Mouse (Mus musculus) kidney, embryonic 16.5 days (tissue): ENCODE data around the gene Lce1k. TPM values are rescaled to one million over a fixed set of nuclear protein-coding genes. Genes with fewer than 3 reads are reported as not detected.
"Not testable (repeated sequence)": the region's sequence is repeated elsewhere in the genome, so short reads cannot be mapped to it uniquely, and the experiment has no call there.

Experiments used
- ATAC-seq: fragments of 200-750 bp; cut with Nextera tagmentation; 2 replicates; pipeline ENCODE4 v1.8.0; 2017; ENCODE audit warnings: moderate TSS enrichment; ENCODE audit not compliant: low FRiP score, low TSS enrichment
- H3K27ac ChIP-seq: fragments of 300-500 bp; sonication (generic); 2 replicates; pipeline ENCODE4 v1.5.1; 2014; ENCODE audit warnings: low read length
- H3K27me3 ChIP-seq: fragments of 300-500 bp; sonication (generic); 2 replicates; pipeline ENCODE4 v1.6.1; 2014; ENCODE audit warnings: low read length, control low read depth, mixed read lengths; ENCODE audit not compliant: insufficient read depth
- H3K36me3 ChIP-seq: fragments of 300-500 bp; sonication (generic); 2 replicates; pipeline ENCODE4 v1.6.1; 2014; ENCODE audit warnings: low read length, control low read depth, mixed read lengths; ENCODE audit not compliant: insufficient read depth
- H3K4me1 ChIP-seq: fragments of 300-500 bp; sonication (generic); 2 replicates; pipeline ENCODE4 v1.6.1; 2014; ENCODE audit warnings: low read length, control low read depth, mixed read lengths; ENCODE audit not compliant: insufficient read depth
- H3K4me2 ChIP-seq: fragments of 300-500 bp; sonication (generic); replicated peaks from 2 replicates; pipeline ENCODE4 v1.6.1; 2014; ENCODE audit warnings: low read depth, low read length
- H3K4me3 ChIP-seq: fragments of 300-500 bp; sonication (generic); 2 replicates; pipeline ENCODE4 v1.5.1; 2014; ENCODE audit warnings: mild to moderate bottlenecking, low read length
- H3K9ac ChIP-seq: fragments of 300-500 bp; sonication (generic); replicated peaks from 2 replicates; pipeline ENCODE4 v1.6.1; 2014; ENCODE audit warnings: low read length
- H3K9me3 ChIP-seq: fragments of 300-500 bp; sonication (generic); 2 replicates; pipeline ENCODE4 v1.6.1; 2016; ENCODE audit warnings: low read length, control low read depth
- WGBS: fragments of 180-500 bp; shearing (Covaris S2); extraction: QIAGEN DNeasy Blood & Tissue Kit; methylation state at CpG from one replicate; pipeline ENCODE4 v1.1.7; 2014; 5-methylcytosine and 5-hydroxymethylcytosine counted together
- polyA plus RNA-seq: library from polyadenylated mRNA; unstranded; fragments of >200 nt; fragmentation: Nextera tagmentation; extraction: Ambion mirVana; gene quantifications from 2 replicates; pipeline ENCODE4 v1.2.1, GENCODE M21; 2015

Lce1k gene
- not detected in 2 replicates for polyA plus RNA-seq

GRCm38 (mm10) chr3:92807791-92808190 is at the start of gene Lce1k:
Gene Lce1k, minus strand, starts transcription at chr3:92807891.
- ATAC-seq: no peak
- no peak within 1 kb of the TSS for H3K9ac ChIP-seq
- no peaks in the 10 kb centered on the region for H3K9me3 ChIP-seq
- no peaks in the 10 kb centered on the region for H3K36me3 ChIP-seq
- no peak within 1 kb of the TSS for H3K4me2 ChIP-seq
- H3K4me1 ChIP-seq: no peaks in the 10 kb centered on the region
- H3K27ac ChIP-seq: no peak within 1 kb of the TSS
- no peaks in the 10 kb centered on the region for H3K27me3 ChIP-seq
- no peak within 1 kb of the TSS for H3K4me3 ChIP-seq

- no peak within 1 kb of the TSS for H3K9ac ChIP-seq
- no peaks in the 10 kb centered on the region for H3K9me3 ChIP-seq
- WGBS: 81% methylated on average over 3 of the region's 3 CpGs
- no peak within 1 kb of the TSS for H3K4me2 ChIP-seq
- no peaks in the 10 kb centered on the region for H3K4me1 ChIP-seq
- H3K27ac ChIP-seq: no peak within 1 kb of the TSS
- no peak within 1 kb of the TSS for H3K4me3 ChIP-seq
- no peaks in the 10 kb centered on the region for H3K27me3 ChIP-seq
- no peak for ATAC-seq
- no peaks in the 10 kb centered on the region for H3K36me3 ChIP-seq
Measured at GRCm38 (mm10) chr3:92851186-92851585, 43.5 kb upstream of the Lce1k start, which contains the start of gene Lce1l. Gene Lce1l, minus strand, starts transcription at chr3:92851286.

- 39% methylated on average over 1 of the region's 1 CpGs for WGBS
- no peak for ATAC-seq
- Histone ChIP-seq H3K4me3 (no peak within 1 kb of the TSS), H3K27me3 (no peaks in the 10 kb centered on the region), H3K4me1 (no peaks in the 10 kb centered on the region), H3K36me3 (no peaks in the 10 kb centered on the region), H3K4me2 (no peak within 1 kb of the TSS), H3K9ac (no peak within 1 kb of the TSS), H3K27ac (no peak within 1 kb of the TSS), H3K9me3 (no peaks in the 10 kb centered on the region)
Measured at GRCm38 (mm10) chr3:92827108-92827507, 19.4 kb upstream of the Lce1k start, which contains the start of gene Kprp. Gene Kprp, minus strand, starts transcription at chr3:92827247.

- WGBS: 42% methylated on average over 1 of the region's 1 CpGs
- no peak overlapping the region for H3K27ac ChIP-seq
- H3K4me3 ChIP-seq: no peak overlapping the region
- H3K9me3 ChIP-seq: no peaks in the 10 kb centered on the region
- ATAC-seq: no peak
- no peaks in the 10 kb centered on the region for H3K4me1 ChIP-seq
- H3K9ac ChIP-seq: no peak overlapping the region
- H3K27me3 ChIP-seq: no peaks in the 10 kb centered on the region
- no peak overlapping the region for H3K4me2 ChIP-seq
- H3K36me3 ChIP-seq: no peaks in the 10 kb centered on the region
Measured at GRCm38 (mm10) chr3:92825808-92826207, 18.1 kb upstream of the Lce1k start.

- H3K4me1 ChIP-seq, H3K27me3 ChIP-seq, ATAC-seq, H3K4me2 ChIP-seq, H3K9ac ChIP-seq, H3K9me3 ChIP-seq, H3K4me3 ChIP-seq, H3K27ac ChIP-seq, H3K36me3 ChIP-seq: not testable (repeated sequence)
- WGBS: 87% methylated on average over 2 of the region's 2 CpGs
Measured at GRCm38 (mm10) chr3:92816036-92816435, 8.3 kb upstream of the Lce1k start.

GRCm38 (mm10) chr3:92815581-92815980 is 7.9 kb upstream of the Lce1k start:
- no peak overlapping the region for H3K9ac ChIP-seq
- no peak for ATAC-seq
- H3K36me3 ChIP-seq: no peaks in the 10 kb centered on the region
- no peak overlapping the region for H3K27ac ChIP-seq
- no peaks in the 10 kb centered on the region for H3K9me3 ChIP-seq
- 91% methylated on average over 3 of the region's 3 CpGs for WGBS
- no peaks in the 10 kb centered on the region for H3K4me1 ChIP-seq
- no peak overlapping the region for H3K4me3 ChIP-seq
- H3K4me2 ChIP-seq: no peak overlapping the region
- no peaks in the 10 kb centered on the region for H3K27me3 ChIP-seq

GRCm38 (mm10) chr3:92790414-92790813 is 17.3 kb downstream of the Lce1k start, which contains the start of gene Lce1j:
Gene Lce1j, minus strand, starts transcription at chr3:92790514.
- 91% methylated on average over 1 of the region's 1 CpGs for WGBS
- ATAC-seq: no peak
- no peaks in the 10 kb centered on the region for H3K36me3 ChIP-seq
- no peak within 1 kb of the TSS for H3K4me2 ChIP-seq
- no peak within 1 kb of the TSS for H3K4me3 ChIP-seq
- H3K9me3 ChIP-seq: no peaks in the 10 kb centered on the region
- H3K27me3 ChIP-seq: no peaks in the 10 kb centered on the region
- no peak within 1 kb of the TSS for H3K9ac ChIP-seq
- no peak within 1 kb of the TSS for H3K27ac ChIP-seq
- no peaks in the 10 kb centered on the region for H3K4me1 ChIP-seq

GRCm38 (mm10) chr3:92778799-92779198 is 28.9 kb downstream of the Lce1k start, which contains the start of gene Lce1i:
Gene Lce1i, minus strand, starts transcription at chr3:92778899.
- Histone ChIP-seq H3K9ac (no peak within 1 kb of the TSS), H3K27me3 (no peaks in the 10 kb centered on the region), H3K9me3 (no peaks in the 10 kb centered on the region), H3K4me2 (no peak within 1 kb of the TSS), H3K36me3 (no peaks in the 10 kb centered on the region), H3K4me1 (no peaks in the 10 kb centered on the region), H3K4me3 (no peak within 1 kb of the TSS), H3K27ac (no peak within 1 kb of the TSS)
- 86% methylated on average over 1 of the region's 1 CpGs for whole genome bisulfite sequencing
- no peak for ATAC-seq

GRCm38 (mm10) chr3:92771573-92771972 is 36.1 kb downstream of the Lce1k start:
- Histone ChIP-seq H3K9me3 (no peaks in the 10 kb centered on the region), H3K36me3 (no peaks in the 10 kb centered on the region), H3K4me2 (no peak overlapping the region), H3K4me1 (no peaks in the 10 kb centered on the region), H3K27ac (no peak overlapping the region), H3K4me3 (no peak overlapping the region), H3K9ac (no peak overlapping the region), H3K27me3 (no peaks in the 10 kb centered on the region)
- WGBS: 26% methylated on average over 3 of the region's 3 CpGs
- ATAC-seq: no peak

- Histone ChIP-seq H3K27me3 (no peaks in the 10 kb centered on the region), H3K27ac (no peak within 1 kb of the TSS), H3K4me3 (no peak within 1 kb of the TSS), H3K4me2 (no peak within 1 kb of the TSS), H3K4me1 (no peaks in the 10 kb centered on the region), H3K9me3 (no peaks in the 10 kb centered on the region), H3K9ac (no peak within 1 kb of the TSS), H3K36me3 (no peaks in the 10 kb centered on the region)
- WGBS: 84% methylated on average over 1 of the region's 1 CpGs
- ATAC-seq: no peak
Measured at GRCm38 (mm10) chr3:92764965-92765364, 42.7 kb downstream of the Lce1k start, which contains the start of gene Lce1h. Gene Lce1h, minus strand, starts transcription at chr3:92765065.
